Mouse (Mus musculus) T-helper 2 cell (primary cell): ENCODE measurements around the gene Dnah8.

ENCODE experiments used
- in situ Hi-C: fragments of 300-600 bp; cut with MboI, MseI; formaldehyde crosslinking; loops from one replicate; pipeline ENCODE4 v1.15.1; 2025; ENCODE audit warnings: high pct_unique_total_duplicates

Dnah8 gene

DNA sequence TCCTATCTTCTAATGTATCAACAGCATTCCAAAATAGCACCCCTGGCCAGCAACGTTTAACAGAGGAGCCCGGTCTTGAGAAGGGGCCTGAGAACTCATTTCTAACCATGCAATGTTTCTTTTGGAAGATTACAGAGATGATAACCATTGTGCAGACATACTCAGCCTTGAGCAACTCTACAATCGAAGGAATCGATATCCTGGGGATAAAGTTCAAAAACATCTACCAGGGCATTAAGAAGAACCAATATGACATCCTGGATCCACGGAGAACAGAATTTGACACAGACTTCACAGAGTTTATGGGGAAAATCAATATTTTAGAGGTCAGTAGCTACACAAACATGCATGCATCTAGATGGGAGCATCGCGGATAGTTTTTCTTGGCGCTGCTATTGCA lies 39.0 kb downstream of the Dnah8 start:
- in situ Hi-C loops = no loop called here

DNA sequence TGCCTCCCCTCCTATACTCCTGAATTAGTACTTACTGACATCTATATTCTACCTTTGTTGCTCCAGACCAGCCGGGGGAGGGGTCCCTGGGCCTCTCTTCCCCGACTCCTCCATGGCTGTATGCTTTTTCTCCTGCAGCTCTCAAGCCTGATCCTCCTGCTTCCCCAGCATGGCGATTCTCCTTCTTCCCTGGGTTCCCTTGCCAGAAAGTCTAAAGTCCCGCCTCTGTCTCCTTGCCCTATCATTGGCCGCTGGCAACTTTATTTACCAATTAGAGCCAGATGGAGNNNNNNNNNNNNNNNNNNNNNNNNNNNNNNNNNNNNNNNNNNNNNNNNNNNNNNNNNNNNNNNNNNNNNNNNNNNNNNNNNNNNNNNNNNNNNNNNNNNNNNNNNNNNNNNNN lies 40.7 kb downstream of the Dnah8 start:
- in situ Hi-C loops = no loop called here

DNA sequence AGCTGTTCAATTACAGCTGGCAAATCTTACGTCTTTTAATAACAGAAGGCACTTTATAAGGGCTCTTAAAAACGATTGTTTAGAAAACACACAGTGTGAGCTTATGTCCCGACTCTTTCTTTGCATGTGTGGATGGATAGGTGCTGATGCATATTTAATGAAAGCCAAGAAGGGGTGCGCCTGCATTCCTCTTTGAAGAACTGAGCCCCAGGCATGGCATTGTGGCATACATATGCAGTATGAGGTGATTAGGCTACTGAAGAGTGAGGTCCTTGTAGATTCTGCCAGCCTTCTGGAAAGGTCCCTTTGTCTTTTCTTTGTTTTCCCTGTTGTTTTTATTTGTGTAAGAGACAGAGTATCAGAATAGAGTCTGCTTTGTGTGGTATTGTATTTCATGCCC lies 48.4 kb downstream of the Dnah8 start:
- in situ Hi-C loops = no loop called here

DNA sequence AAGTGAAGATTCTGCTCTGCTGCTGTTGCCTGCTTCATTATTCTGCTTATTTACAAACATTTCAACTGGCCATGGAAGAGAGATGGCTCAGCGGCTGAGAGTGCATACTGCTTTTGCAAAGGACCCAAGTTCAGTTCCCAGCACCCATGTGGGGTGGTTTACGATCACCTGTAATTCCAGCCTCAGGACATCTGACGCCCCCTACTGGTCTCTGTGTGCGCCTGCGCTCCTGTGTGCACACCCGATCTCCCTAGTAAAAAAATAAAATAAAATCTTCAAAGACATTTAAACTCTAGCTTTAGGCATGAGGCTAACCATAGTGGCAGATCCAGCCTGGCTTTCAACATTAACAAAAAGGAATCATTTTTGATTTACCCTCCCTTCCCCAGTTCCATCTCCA lies 48.9 kb downstream of the Dnah8 start:
- in situ Hi-C loops = no loop called here

DNA sequence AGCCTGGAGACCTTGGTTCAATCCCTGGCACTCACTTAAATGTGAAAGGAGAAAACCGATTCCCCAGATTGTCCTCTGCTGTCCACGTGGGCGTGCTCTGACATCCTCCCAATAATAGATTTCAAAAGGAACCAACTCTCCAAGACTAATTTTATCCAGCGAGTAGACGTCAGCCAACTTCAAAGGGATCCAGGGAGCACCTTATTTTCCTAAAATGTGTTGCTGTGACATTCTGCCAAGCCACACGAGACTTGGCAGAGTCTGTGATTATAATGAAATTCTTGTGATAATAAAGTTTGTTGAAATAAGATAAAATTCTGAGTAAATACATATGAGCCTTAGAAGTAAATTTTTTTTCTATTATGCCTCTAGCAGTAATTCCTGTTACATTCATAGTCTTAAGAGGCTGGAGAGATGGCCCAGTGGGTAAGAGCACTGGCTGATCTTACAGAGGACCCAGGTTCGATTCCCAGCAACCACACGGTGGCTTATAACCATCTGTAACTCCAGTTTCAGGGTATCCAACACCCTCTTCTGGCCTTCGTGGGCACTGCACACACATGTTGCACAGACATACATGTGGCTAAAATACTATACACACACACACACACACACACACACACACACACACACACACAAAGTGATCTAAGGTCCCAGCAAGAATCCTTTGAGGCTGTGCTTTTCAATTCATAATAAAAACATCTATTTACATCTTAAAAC lies 51.0 kb downstream of the Dnah8 start:
- in situ Hi-C loops = no loop called here

DNA sequence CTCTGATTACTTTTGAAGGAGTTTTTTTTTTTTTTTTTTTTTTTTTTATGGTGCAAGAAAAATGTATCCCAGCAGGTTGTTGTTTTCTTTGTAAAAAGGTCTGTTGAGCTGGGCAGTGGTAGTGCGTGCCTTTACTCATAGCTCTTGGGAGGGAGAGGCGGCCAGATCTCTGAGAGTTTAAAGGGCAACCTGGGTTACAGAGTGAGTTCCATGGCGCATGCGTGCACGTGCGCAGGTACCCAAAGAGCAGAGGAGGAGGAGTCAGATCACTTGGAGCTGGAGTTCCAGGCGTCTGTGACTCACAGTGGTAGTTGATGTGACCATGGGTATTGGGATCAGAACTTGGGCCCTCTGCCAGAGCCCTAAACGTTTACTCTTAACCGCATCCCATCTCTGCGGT lies 54.4 kb downstream of the Dnah8 start:
- in situ Hi-C loops = no loop called here

DNA sequence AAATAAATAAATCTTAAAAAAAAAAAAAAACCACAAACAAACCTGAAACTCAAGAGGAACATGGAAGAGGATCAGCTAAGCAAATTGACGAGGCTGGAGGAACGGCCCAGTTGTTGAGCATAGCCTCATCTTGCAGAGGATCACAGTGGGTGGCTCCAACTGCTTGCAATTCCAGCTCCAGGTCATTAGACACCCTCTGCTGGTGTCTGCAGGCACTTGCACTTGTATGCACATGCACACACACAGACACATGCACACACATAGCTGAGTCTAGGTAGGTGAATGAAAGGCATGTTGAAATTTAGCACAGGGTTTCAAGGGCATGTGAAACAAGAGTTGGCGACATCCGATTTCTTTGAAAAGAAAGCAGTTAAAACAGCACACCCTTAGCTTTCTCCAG lies 55.5 kb downstream of the Dnah8 start:
- in situ Hi-C loops = loop anchor here (5.0 kb wide), 1 partner anchor 122 kb away; no protein-coding TSS in a partner anchor

DNA sequence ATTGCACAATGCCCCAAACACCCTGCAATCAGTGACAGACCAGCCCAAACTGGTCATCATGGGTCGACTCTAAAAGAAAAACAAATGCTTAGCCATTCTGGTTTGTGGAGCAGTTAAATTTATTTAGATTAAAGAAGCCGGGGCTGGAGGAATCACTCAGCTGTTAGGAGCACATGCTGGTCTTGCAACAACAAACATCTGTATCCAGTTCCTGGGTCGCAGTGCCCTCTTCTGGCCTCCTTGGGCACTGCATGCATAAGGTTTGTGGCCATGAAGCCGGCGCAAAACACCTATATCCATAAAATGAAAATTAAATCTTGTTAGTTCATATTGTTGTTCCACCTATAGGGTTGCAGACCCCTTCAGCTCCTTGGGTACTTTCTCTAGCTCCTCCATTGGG lies 57.5 kb downstream of the Dnah8 start:
- in situ Hi-C loops = loop anchor here (5.0 kb wide), 1 partner anchor 124 kb away; no protein-coding TSS in a partner anchor

DNA sequence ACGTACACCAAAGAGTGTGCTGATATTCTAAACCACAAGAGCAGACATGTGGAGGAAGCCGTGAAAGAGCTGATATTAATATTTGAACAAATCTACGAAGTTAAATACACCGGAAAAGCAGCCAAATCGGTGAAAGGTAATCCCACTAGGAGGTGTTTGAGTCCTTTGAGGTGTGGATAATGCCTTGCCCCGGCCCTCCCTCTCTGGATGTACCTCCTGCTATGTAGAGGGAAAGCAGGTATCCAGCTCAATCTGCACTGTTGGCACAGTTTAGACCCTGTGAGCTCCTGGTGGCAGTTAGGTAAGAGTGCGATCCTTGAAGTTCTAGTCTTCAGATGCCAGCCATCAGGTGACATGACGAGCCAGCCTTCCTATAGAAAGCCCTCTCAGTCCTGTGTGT lies 66.0 kb downstream of the Dnah8 start:
- in situ Hi-C loops = no loop called here

DNA sequence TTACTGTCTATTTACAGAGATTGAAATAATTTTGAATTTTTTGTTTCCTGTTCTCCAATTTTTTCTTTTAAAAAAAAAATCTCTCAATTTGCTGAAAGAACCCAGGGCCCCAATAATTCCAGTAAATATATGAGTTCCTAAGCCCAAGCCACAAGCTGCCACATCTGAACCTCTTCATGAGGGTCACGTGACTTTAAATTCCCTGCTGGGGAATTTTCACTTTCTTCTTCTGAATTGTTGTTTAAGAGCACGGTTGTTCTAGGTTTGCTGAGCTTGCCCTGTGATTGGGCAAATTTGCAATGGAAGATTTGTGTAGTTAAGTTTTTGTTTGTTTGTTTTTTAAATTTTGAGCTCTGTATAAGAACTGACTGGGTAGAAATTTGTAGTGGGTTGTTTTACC lies 67.3 kb downstream of the Dnah8 start:
- in situ Hi-C loops = no loop called here

DNA sequence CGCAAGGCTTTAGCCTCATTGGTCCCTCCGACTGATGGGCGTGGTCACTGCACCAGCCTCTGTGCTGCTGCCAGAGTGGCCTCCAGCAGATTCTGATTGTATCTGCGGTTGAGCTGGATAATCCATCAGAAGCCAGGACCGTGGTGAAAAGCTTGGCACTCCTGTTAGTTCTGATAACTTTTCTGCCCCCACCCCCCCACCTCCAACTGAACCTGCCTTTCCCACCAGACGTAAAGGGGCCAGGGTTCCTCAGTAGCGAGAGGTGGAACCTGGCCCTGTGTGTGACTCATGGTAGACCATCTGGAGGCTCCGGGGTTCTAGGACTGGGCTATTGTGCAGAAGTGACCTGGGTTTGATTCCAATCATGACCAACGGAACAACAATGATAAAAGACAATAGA lies 70.1 kb downstream of the Dnah8 start:
- in situ Hi-C loops = no loop called here

DNA sequence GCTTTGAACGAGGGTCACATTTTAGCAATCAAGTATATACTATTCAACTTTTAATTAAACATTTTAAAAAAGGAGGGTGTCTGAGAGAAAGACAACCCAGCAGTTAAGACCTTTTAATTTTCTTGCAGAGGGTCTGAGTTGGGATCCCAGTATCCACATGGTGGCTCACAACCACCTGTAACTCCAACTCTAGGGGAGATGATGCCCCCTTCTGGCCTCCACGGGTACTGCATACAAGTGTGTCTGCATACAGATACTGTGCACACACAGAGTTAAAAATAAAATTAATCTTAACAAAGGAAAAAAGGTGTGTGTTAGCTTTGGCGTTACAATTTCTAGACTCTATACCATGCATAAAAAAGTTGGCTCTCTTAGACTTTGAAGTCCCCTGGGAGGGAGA lies 90.6 kb downstream of the Dnah8 start:
- in situ Hi-C loops = no loop called here

DNA sequence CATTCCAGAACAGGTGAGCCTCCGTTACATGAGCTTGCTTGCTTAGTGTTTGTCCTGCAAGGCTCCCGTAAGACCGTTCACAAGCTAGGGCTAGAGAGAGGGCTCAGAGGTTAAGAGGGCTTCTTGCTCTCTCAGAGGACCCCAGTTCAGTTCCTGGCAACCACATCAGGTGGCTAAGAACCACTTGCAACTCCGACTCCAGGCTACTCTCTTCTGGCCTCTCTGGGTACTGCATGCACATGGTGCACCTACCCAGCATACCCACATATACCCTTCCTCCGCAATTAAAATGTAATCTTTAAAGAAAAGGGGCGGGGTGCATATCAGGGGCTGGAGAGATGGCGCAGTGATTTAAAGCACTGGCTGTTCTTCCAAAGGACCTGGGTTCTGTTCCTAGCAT lies 94.0 kb downstream of the Dnah8 start:
- in situ Hi-C loops = no loop called here

DNA sequence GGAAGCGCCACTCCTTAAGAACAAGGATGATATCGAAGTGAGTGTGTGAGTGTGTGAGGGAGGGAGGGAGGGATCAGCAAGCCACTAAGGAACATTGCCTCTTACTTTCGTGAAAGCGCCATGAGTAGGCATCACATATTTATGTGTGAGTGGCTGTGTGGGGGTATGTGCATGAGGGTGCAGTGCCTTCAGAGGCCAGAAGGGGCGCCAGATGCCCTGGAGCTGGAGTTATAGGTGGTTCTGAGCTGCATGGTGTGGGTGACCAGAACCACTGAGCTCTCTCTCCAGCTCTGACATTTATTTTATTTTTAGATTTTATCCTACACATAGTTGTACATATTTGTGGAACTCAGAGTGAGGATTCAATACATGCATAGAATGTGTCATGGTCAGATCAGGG lies 94.9 kb downstream of the Dnah8 start:
- in situ Hi-C loops = no loop called here

DNA sequence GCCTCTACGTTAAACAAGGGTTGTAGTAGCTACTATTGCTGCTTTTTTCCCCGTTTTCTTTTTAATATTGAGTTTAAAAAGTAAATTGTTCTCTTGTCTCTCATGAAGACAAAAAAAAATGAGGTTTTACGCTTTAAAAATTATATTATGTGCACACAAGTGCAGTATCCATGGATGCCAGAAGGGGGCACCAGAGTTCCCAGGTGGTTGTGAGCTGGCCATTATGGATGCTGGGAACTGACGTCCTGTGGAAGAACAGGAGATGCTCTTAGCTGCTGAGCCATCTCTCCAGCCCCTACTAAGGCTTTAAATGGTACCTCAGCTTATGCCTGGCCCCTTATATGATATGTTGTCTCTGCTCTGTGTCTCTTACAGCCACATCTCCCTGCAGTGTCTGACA lies 103.6 kb downstream of the Dnah8 start:
- in situ Hi-C loops = no loop called here

DNA sequence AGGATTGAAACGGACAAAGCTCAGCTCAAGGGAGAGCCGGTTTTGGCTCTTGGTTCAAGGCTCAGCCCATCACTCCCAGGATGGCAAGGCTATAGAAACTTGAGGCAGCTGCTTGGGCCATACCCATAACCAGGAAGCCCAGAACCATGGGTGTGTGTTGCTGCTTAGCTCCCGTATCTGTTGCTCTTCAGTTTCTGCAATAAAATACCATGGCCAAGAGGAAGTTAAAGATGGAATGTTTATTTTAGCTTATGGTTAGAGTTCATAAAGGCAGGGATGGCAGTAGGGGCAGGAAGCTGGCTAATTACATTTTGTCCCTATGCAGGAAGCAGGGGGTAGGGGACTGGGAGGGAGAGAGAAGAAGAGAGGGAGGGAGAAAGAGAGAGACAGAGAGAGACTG lies 108.6 kb downstream of the Dnah8 start:
- in situ Hi-C loops = no loop called here

DNA sequence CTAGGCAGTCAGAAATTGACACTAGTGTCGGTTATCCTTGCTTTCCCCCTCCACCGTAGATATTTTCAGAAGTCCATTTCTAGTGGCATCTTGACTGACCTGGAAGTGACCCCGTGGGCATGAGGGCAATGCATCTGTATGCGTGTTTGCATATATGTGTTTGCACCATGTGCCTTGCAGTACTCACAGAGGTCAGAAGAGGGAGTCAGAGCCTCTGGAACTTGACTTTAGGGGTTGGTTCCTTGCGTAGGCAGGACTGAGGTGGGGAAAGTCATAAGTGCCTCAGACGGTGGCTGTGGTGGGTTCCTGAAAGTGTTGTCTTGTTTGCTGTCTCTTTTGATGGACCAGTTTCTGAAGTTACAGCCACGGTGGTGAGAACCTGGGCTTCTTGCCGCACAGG lies 110.6 kb downstream of the Dnah8 start:
- in situ Hi-C loops = no loop called here

DNA sequence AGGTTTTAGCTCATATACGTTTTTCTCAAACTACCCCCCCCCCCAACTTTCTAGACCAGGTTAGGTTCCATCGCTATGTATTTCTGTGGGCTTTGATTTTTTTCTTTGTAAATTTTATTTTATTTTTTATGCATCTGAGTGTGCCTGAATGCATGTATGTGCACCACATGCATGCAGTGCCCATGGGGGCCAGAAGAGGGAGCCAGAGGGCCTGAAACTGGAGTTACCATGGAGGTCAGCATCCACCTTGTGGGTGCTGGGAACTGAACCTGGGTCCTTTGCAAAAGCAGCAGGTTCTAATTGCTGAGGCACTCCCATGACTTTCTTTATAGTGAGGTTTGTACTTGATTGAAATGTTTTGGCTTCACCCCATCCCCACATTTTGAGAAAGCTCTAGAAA lies 111.3 kb downstream of the Dnah8 start:
- in situ Hi-C loops = no loop called here

DNA sequence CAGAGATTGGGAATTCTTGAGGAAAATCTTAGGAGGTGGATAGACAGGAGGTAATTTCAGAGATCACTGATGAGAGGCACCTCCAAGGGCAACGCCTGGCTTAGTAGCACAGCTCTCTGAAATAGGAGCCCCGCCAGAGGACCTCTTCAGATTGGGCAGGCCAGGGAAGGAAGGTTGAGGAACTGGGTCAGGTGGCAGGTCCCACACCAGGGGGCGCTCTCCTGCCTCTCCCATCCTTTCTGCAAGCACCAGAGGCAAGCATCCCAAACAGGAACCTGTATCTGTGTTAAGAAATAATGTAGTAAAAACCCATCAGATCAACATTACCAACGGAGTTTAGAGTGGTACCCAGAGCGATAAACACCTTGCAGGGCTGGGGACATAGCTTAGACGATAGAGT lies 113.6 kb downstream of the Dnah8 start:
- in situ Hi-C loops = no loop called here

DNA sequence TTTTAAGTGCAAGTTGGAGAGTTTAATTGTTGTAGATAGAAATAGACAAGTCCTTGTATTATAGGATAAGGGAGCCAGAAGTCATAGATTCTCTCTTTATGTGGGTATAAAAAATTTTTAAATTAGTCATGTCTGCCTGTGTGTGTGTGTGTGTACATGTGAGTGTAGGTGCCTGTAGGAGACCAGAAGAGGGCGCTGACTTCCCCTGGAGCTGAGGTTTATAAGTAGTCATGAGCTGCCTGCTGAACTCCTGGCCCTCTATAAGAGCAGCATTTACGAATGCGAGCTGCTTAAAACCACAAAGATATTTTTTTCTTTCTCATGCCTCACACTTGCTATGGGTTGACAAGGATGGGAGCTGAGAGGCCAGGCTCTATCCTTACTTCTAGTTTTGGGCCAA lies 115.6 kb downstream of the Dnah8 start:
- in situ Hi-C loops = no loop called here

DNA sequence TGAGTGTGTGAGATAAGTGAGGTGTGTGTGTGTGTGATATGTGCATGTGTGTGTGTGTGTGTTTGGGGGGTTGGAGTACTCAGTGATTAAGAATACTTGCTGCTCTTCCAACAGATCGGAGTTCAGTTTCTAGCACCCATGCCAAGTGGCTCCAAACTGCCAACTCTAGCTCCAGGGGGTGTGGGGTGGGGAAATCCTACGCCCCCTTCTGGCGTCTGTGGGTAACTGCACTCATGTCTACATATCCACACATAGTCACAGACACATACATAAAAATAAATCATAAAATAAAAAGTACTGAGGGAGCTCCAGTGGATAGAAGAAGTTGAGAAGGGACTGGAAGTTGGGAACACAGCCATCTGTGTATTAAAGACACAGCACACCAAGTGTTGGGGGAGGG lies 119.8 kb downstream of the Dnah8 start:
- in situ Hi-C loops = no loop called here

DNA sequence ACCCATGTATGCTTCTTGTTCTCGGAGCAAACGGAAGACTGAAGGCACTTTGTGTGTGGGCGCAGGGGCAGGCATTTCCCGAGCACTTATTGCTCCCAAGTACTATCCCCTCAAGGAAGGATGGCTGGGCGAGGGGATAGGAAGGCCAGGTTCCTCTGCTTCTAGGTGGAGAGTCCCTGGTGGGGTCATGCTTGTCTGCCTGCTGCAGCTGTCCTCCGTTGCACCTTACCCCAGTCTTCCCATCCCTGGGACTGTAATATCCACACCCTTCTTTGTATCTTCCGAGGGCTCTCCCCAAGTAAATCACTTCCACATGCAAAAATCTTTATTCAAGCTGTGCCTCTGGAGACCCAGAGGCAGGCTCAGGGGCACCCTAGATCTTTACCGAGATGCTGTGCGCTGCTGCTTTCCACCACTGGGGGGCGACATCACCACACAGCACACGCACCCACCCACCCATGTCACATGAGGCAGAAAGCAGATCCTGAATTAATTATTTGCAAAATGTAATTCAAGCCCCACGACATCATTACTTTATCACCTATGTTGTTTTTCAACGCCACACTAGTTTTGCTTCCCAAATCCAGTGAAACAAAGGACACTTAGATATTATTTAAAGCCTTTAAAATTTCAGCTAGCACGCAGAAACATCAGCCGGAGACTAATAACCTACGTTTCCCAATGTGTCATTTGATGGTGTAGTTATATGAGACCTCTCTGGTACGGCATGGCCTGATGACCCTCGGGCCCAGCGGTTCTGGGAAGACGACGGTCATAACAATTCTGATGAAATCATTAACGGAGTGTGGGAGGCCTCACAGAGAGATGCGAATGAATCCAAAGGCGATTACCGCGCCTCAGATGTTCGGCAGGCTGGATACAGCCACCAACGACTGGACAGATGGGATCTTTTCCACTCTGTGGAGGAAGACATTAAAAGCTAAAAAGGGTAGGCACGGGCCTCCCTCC lies 122.2 kb downstream of the Dnah8 start:
- in situ Hi-C loops = loop anchor here (5.0 kb wide), 1 partner anchor 201 kb away; no protein-coding TSS in a partner anchor

DNA sequence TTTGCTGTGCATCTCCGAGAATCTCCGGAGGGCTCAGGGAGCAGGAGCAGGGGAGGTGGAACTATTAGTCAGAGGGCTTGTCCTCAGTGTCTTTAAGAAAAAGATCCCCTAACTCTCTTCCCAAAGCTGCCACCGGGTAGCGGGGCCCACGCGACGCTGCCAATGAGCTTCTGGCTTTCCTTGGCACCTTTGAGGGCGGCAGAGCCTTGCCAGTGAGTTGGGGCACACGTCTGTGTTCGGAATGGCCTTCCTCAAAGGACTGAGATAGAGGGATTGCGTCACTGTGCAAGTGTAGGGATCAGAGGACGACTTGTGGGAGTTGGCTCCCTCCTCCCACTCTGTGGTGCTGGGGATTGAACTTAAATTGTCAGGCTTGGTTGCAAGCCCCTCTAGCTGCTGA lies 125.2 kb downstream of the Dnah8 start:
- in situ Hi-C loops = loop anchor here (5.0 kb wide), 1 partner anchor 198 kb away; no protein-coding TSS in a partner anchor
